Mouse (Mus musculus) hindbrain, postnatal 0 days (tissue): Measurements from ENCODE around the gene Epb41l3. TPM values are rescaled to one million over a fixed set of nuclear protein-coding genes. Genes with fewer than 3 reads are reported as not detected.

Experiments used
- ATAC-seq: fragments of 200-750 bp; cut with Nextera tagmentation; 2 replicates; pipeline ENCODE4 v1.8.0; 2017; ENCODE audit warnings: mild to moderate bottlenecking, moderate TSS enrichment, moderate library complexity
- DNase-seq: peaks from one replicate; pipeline ENCODE4 v3.0.0-alpha.2; 2015; ENCODE audit warnings: low spot score
- H3K27ac ChIP-seq: fragments of 300-500 bp; sonication (generic); 2 replicates; pipeline ENCODE4 v1.5.1; 2014; ENCODE audit warnings: mild to moderate bottlenecking
- H3K27me3 ChIP-seq: fragments of 300-500 bp; sonication (generic); 2 replicates; pipeline ENCODE4 v1.6.1; 2014; ENCODE audit warnings: low read length, mixed read lengths; ENCODE audit not compliant: insufficient read depth
- H3K36me3 ChIP-seq: fragments of 300-500 bp; sonication (generic); 2 replicates; pipeline ENCODE4 v1.6.1; 2014; ENCODE audit warnings: low read length, mixed read lengths; ENCODE audit not compliant: insufficient read depth
- H3K4me1 ChIP-seq: fragments of 300-500 bp; sonication (generic); 2 replicates; pipeline ENCODE4 v1.6.1; 2014; ENCODE audit warnings: antibody characterized with exemption, low read length, mixed read lengths; ENCODE audit not compliant: insufficient read depth
- H3K4me2 ChIP-seq: fragments of 300-500 bp; sonication (generic); 2 replicates; pipeline ENCODE4 v1.6.1; 2014; ENCODE audit warnings: low read depth, mild to moderate bottlenecking, low read length, moderate library complexity, mixed read lengths
- H3K4me3 ChIP-seq: fragments of 300-500 bp; sonication (generic); 2 replicates; pipeline ENCODE4 v1.5.1; 2014; ENCODE audit warnings: low read length
- H3K9ac ChIP-seq: fragments of 300-500 bp; sonication (generic); replicated peaks from 2 replicates; pipeline ENCODE4 v1.6.1; 2014; ENCODE audit warnings: mild to moderate bottlenecking, low read length, moderate library complexity, mixed read lengths
- H3K9me3 ChIP-seq: fragments of 300-500 bp; sonication (generic); 2 replicates; pipeline ENCODE4 v1.6.1; 2016; ENCODE audit warnings: low read length, mixed read lengths
- CTCF ChIP-seq: IDR thresholded peaks from 2 replicates; pipeline ENCODE4 v1.5.1; 2016; ENCODE audit warnings: antibody characterized with exemption, control low read depth, low read depth
- WGBS: fragments of 180-500 bp; shearing (Covaris S2); extraction: QIAGEN DNeasy Blood & Tissue Kit; methylation state at CpG from one replicate; pipeline ENCODE4 v1.1.7; 2014; 5-methylcytosine and 5-hydroxymethylcytosine counted together
- polyA plus RNA-seq: library from polyadenylated mRNA; unstranded; fragments of >200 nt; fragmentation: Nextera tagmentation; extraction: Ambion mirVana; gene quantifications from 2 replicates; pipeline ENCODE4 v1.2.1, GENCODE M21; 2015
- total RNA-seq: library from RNA; depleted of rRNA; stranded (reverse); fragments of >200 nt; gene quantifications from 2 replicates; pipeline ENCODE4 v1.2.3, GENCODE M21; 2014

Epb41l3 gene
- total and polyA plus RNA-seq, 2 experiments from 2014 or later, result 105 to 107 TPM

DNA sequence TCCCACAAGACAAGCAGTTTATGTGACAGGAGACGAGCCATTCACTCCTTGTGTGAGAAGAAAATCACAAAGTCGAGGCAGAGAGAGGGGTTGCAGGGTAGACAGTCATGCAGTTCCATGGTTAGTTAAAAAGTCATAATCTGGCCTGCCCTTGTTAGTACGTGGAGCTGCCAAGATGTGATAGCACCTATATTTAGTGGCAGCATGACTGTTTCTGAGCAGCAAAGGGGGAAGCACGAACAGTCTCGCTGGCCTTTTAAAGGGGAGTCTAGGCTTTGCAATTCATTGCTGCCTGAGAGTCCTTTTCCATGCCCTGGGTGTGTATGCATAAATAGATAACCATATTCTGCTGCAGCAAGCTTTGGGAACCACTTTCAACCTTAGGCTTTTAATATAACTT, 191.5 kb downstream of the Epb41l3 start:
- ATAC-seq (no peak), DNase-seq (no peak)
- Histone ChIP-seq H3K4me1 (0 out of 2 replicates have a peak, but pooled peaks cover 8% of the 10 kb centered on the region), H3K9me3 (no peaks in the 10 kb centered on the region), H3K9ac (no peak overlapping the region), H3K27ac (no peak overlapping the region), H3K27me3 (no peaks in the 10 kb centered on the region), H3K4me3 (no peak overlapping the region), H3K36me3 (no peaks in the 10 kb centered on the region), H3K4me2 (no peak overlapping the region)
- WGBS, result 75% methylated on average over 5 of the region's 5 CpGs
- TF ChIP-seq CTCF, result no peak

- Histone ChIP-seq H3K9ac (no peak overlapping the region), H3K27ac (no peak overlapping the region), H3K9me3 (no peaks in the 10 kb centered on the region), H3K4me1 (0 out of 2 replicates have a peak, but pooled peaks cover 8% of the 10 kb centered on the region), H3K27me3 (no peaks in the 10 kb centered on the region), H3K4me3 (no peak overlapping the region), H3K4me2 (no peak overlapping the region), H3K36me3 (no peaks in the 10 kb centered on the region)
- 36% methylated on average over 6 of the region's 6 CpGs for WGBS
- ATAC-seq (peak; percentile 32; the same call in 1 of the 2 replicates), DNase-seq (peak; percentile 26)
- TF ChIP-seq CTCF, result no peak
Observed at GRCm38 (mm10) chr17:69267526-69267925, 192.0 kb downstream of the Epb41l3 start.

DNA sequence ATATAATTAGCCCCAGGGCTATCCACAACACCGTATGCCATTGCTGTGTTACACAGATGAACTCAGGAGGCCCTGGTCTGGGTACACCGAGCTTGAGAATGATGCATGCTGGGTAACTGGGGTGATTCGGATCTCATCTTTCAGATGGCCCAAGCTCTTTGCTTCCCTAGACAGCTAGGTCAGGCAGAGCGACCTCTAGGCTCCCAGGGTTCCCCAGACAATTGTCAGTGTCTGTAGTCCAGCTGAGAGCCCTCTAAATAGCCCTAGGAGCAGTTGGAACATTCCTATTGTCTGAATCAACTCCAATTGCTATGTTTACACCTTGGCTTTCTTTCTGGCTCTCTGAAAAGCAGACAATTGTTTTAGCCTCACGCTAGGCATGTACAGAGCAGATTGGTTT, 201.9 kb downstream of the Epb41l3 start:
- Histone ChIP-seq H3K4me2 (no peak overlapping the region), H3K4me1 (no peaks in the 10 kb centered on the region), H3K9ac (no peak overlapping the region), H3K4me3 (no peak overlapping the region), H3K36me3 (peaks cover 7% of the 10 kb centered on the region; the same call in 1 of the 2 replicates), H3K27ac (no peak overlapping the region), H3K9me3 (no peaks in the 10 kb centered on the region), H3K27me3 (no peaks in the 10 kb centered on the region)
- TF ChIP-seq CTCF, result no peak
- no peak for ATAC-seq
- WGBS, result 12% methylated on average over 5 of the region's 5 CpGs
- no peak for DNase-seq

DNA sequence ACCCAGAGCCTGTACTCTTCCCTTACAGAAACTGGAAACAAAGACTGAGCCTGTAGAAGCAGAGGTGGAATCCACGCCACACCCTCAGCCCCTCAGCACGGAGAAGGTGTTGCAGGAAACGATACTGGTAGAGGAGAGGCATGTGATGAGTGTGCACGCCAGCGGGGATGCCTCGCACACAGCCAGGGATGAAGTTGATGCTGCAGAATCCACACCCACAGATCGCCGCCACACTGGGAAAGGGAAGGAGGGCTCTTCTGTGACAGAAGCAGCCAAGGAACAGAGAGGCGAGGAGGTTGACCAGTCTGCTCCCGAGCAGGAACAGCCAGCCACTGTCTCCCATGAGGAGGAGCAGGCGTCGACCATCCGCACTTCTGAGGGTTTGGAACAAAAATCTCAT, 209.0 kb downstream of the Epb41l3 start:
- Histone ChIP-seq H3K27ac (no peak overlapping the region), H3K27me3 (no peaks in the 10 kb centered on the region), H3K4me3 (no peak overlapping the region), H3K4me2 (no peak overlapping the region), H3K9ac (no peak overlapping the region), H3K4me1 (no peaks in the 10 kb centered on the region), H3K9me3 (0 out of 2 replicates have a peak, but pooled peaks cover 4% of the 10 kb centered on the region), H3K36me3 (peaks cover 45% of the 10 kb centered on the region)
- 92% methylated on average over 13 of the region's 13 CpGs for WGBS
- DNase-seq, result no peak
- TF ChIP-seq CTCF, result no peak
- ATAC-seq, result no peak

- Histone ChIP-seq H3K36me3 (peaks cover 40% of the 10 kb centered on the region), H3K27me3 (no peaks in the 10 kb centered on the region), H3K9me3 (0 out of 2 replicates have a peak, but pooled peaks cover under 1% of the 10 kb centered on the region), H3K4me1 (no peaks in the 10 kb centered on the region), H3K4me3 (no peak overlapping the region), H3K9ac (no peak overlapping the region), H3K27ac (no peak overlapping the region), H3K4me2 (no peak overlapping the region)
- TF ChIP-seq CTCF, result no peak
- no peak for DNase-seq
- ATAC-seq, result no peak
- 94% methylated on average over 12 of the region's 12 CpGs for WGBS
Observed at GRCm38 (mm10) chr17:69288130-69288529, 212.6 kb downstream of the Epb41l3 start.

- no peak for TF ChIP-seq CTCF
- Histone ChIP-seq H3K27ac (no peak overlapping the region), H3K4me2 (no peak overlapping the region), H3K4me3 (no peak overlapping the region), H3K36me3 (peaks cover 40% of the 10 kb centered on the region), H3K9ac (no peak overlapping the region), H3K4me1 (no peaks in the 10 kb centered on the region), H3K27me3 (no peaks in the 10 kb centered on the region), H3K9me3 (no peaks in the 10 kb centered on the region)
- DNase-seq (no peak), ATAC-seq (no peak)
- WGBS, result 78% methylated on average over 3 of the region's 3 CpGs
Observed at GRCm38 (mm10) chr17:69290272-69290671, 214.8 kb downstream of the Epb41l3 start.

DNA sequence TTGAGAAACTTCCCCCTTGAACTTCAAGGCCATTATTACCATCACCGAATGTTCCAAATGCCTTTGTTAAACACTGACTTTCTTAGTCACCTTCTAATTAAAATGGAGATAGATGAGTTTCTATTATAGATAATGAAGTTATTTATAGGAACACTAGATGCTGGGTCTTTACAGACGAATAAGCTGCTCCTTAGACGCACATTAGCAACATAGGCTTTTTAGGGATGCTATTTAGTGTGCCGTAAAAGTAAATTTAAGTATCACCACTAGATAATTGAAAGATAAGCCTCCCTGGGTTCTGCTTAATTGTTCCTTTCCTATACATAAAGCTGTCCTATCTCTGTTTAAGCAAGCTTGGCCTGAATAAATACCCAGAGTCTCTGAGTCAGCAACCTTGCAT, 226.1 kb downstream of the Epb41l3 start:
- H3K36me3 ChIP-seq, result no peaks in the 10 kb centered on the region
- H3K27me3 ChIP-seq, result no peaks in the 10 kb centered on the region
- no peaks in the 10 kb centered on the region for H3K4me1 ChIP-seq
- H3K4me2 ChIP-seq, result no peak overlapping the region
- DNase-seq, result no peak
- 84% methylated on average over 4 of the region's 4 CpGs for WGBS
- no peak overlapping the region for H3K9ac ChIP-seq
- ATAC-seq, result no peak
- H3K27ac ChIP-seq, result no peak overlapping the region
- H3K9me3 ChIP-seq, result no peaks in the 10 kb centered on the region
- no peak for TF ChIP-seq CTCF
- no peak overlapping the region for H3K4me3 ChIP-seq
